Mouse (Mus musculus) myocyte (in vitro differentiated cells): ENCODE measurements around the gene Ubox5.

Experiments used
- E2F4 ChIP-seq: IDR thresholded peaks from one replicate; pipeline ENCODE4 v1.6.1; 2011; ENCODE audit warnings: mild to moderate bottlenecking, control low read depth, moderate library complexity; ENCODE audit not compliant: insufficient read depth
- MYOG ChIP-seq, 3 experiments: IDR thresholded peaks; one replicate each; pipeline ENCODE4 v1.6.1; 2011; ENCODE audit warnings: control low read depth in 2 of 3, low read depth in 2 of 3, mild to moderate bottlenecking in 2 of 3; ENCODE audit not compliant: insufficient read length in 2 of 3, control insufficient read depth in 1 of 3, insufficient read depth in 1 of 3
- POLR2A ChIP-seq: IDR thresholded peaks from one replicate; pipeline ENCODE4 v1.6.1; 2011; ENCODE audit warnings: low read depth, mild to moderate bottlenecking, control low read depth, moderate library complexity; ENCODE audit not compliant: insufficient read length
- USF1 ChIP-seq: IDR thresholded peaks from one replicate; pipeline ENCODE4 v1.6.1; 2011; ENCODE audit warnings: low read depth, mild to moderate bottlenecking, control low read depth, moderate library complexity

DNA sequence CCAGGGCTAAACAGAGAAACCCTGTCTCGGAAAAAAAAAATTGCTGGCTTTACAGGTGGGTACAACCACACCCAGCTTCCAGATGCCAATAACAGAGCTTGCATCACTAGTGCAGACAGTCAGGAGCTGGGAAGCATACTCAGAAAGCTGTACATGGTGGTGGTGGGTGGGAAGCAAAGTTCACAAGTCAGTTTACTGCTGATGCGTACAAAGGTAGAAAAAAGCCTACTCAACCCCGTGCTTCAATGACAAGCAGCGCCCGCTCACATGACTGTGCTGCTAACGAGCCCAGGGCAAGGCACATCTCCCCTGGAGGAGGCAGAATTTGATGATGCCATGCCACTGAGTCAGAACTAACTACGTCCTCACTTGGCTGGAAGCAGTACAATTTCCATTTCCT lies 10.9 kb downstream of the Ubox5 start:
- TF ChIP-seq POLR2A (no peak), USF1 (no peak), E2F4 (no peak), MYOG (IDR thresholded peaks at IDR 0.05; ENCODE audit: control insufficient read depth in 1 of 3, insufficient read depth in 1 of 3, insufficient read length in 2 of 3, low read depth in 2 of 3) (no peak)
